Mouse (Mus musculus): ENCODE data around the gene Cachd1.

Gene Cachd1

DNA sequence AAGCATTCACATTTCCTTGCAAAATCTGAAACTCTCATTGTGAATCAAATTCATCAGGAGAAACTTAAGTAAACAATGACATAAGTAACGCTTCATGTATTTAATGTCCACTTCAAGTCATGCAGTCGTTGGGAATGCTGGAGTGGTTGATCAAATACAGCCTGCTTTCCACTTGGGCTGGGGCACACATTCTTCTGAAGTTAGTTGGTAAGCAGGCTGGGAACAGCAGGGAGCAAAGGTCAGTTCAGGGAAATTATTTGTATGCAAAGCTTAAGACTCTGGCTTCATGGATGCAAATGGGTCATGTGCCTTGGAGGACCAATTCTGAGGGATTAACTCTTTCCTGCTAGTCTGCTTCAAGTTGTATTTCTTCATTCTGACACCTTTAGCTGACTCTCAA, 16.7 kb downstream of the Cachd1 start:
- DNase-seq (ENCODE audit: low spot score), result no peak

DNA sequence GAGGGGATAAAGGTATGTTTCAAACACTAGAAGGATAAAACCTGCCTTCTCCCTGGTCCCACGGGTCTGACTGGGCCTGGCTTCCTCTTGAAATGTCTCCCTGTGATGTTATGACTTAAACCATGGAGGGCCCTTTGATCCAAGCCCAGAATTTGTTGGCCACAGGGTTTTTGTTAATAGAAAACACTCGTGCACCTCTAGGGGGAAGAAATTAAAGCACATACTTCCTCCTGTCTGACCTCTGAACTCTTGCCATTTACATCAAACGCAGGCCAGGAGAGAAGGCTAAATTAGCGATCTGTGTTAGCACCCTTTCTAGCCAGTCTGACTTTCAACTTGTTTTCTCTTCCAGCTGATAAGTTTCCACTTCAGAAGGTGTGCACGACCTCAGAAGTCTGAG, 19.0 kb downstream of the Cachd1 start:
- no peak for DNase-seq (ENCODE audit: low spot score)

DNA sequence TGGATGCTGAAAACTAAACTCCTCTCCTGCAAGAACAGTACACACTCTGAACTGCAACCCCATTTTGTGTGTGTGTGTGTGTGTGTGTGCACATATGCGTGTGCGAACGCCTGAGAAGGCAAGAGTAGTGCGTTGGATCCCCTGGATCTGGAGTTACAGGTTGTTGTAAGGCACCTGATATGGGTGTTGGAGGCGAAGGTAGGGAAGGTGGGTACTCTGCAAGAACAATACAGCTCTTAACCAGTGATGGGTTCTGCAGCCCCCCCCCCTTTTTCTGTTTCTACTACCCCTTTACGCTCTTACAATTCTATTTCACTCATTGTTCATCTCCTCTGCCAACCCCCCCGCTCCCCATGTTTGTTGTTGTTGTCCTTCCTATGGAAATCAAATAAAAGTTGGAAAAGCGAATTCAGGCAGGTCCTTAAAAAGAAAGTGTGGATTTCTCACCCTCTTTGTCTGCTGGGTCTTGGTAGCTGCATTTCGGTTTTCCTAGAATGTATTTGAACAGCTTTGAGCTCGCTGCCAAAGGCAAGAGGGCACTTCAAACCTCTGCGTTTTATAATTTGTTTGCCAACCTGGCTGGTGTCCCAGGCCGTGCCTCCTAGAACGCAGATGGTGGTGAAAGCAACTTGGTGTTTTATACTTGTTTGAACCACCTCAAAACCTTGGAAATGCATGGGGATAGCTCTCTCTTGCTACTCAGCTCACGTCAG, 24.4 kb downstream of the Cachd1 start:
- DNase-seq (ENCODE audit: low spot score), result no peak

DNA sequence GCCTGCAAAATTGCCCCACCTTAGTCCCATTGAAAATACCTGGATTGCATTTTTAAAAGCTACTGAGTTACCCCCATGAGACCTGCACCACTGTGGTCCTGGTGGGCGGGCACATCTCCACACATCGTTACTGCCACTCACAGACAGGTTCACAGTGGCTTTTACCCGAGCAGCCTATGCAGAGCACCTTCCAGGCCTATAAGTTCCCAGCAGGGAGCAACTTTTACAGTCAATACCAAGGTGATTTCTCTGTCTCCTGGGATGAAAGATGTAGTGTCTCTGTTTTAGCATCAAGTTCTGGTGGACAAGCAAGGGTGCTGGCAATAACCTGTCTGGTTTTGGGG, 24.9 kb downstream of the Cachd1 start:
- DNase-seq (ENCODE audit: low spot score), result no peak

DNA sequence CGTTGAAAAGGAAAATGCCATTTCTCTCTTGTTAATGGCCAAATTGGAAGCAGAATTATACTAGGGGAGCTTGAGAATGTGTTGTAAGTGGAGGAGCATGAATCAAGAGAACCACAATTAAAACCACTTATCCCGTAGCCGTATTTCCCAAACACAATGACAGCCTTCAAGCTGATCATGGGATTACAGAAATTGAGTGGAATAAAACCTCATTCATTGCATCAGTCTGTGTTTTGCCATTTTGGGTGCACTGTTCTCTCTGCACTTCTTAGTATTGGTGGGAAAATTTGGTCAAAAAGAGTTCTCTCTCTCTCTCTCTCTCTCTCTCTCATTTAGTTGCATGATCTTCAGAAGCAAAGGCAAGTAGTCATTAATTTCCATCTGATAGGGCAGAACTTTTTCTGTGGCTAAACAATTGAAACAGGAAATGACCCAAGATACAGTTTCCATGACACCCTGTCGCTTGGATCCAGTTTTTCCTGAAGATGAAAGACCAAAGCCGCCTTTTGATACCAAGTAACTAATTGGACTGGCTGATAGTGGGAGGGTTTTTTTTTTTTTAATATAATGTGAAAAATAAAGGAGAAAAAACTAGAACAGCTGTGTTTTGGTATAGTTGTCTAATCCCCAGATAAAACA, 34.7 kb downstream of the Cachd1 start:
- no peak for DNase-seq (ENCODE audit: low spot score)

DNA sequence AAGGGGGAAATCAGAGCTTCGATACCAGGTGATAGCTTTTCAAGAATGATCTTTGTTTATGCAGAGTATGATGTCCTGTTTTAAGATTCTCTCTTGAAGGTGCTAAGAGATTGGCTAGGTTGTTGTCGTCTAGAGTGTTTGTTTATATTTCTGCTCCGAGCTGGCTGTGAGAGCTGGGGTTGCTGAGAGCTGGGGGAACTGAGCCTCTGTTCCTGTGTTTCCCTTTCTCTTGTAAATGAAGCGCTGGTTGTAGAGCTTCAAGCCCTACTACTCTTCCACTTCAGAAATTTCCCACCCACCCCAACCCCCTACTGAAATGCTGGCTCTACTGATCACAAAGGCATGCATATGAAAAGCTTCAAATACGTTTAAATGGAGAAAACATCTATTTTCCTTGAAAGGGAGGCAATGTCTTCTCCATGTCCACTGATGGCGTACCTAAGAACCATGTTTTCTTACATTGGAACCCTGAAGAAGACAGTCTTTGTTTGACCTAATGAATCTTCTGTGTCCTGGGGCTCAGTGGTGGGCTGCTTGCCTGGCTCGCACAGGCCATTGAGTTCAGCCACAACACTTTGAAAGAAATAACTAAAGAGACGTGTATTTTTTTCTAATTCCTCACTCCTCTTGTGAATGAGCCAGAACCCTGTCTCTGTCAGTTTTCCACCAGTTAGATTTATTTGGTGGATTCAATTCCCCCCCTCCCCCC, 35.5 kb downstream of the Cachd1 start:
- no peak for DNase-seq (ENCODE audit: low spot score)

DNA sequence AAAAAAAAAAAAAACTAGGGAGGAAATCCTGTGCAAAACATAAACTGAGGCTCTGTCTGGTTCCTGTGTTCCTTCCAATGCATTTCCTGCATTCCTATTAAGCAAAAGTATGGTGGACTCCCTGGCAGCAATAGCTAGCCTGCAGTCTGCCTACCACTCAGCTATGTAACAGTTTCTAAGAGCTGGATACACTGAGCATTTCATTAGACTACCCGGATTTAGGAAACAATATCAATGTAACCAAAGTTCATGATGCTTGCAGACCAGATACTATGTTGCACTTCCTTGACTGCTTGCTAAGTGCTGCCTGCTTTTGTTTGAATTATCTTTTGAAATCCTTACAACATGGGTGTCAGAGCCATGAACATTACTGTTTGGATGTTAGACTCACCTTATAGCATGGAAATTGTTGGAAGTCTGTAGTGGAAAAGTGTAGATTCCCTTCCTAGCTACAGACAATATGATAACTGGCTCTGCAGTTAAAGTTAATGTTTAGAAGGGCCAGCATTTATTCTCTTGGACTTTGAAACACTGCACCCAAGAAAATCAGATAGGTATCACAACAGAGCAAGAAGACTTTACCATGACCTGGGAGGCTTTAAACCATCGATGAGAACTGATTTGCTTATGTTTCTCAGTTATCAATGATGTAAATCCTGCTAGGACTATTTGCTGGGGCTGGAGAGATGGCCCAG, 37.4 kb downstream of the Cachd1 start:
- DNase-seq (ENCODE audit: low spot score), result no peak

DNA sequence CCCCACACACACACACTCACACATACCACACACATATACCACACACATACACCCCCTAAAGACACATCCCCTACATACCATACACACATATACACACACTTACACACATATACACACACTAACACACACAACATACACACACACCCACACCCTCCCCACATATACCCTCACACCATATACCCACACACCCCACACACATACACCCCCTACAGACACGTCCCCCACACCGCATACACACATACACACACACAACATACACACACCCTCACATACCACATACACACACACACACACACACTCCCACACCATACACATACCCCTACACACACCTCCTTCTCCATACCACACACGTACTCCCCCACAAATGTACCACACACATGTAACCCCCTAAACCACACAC, 42.8 kb downstream of the Cachd1 start:
- no peak for DNase-seq (ENCODE audit: low spot score)

DNA sequence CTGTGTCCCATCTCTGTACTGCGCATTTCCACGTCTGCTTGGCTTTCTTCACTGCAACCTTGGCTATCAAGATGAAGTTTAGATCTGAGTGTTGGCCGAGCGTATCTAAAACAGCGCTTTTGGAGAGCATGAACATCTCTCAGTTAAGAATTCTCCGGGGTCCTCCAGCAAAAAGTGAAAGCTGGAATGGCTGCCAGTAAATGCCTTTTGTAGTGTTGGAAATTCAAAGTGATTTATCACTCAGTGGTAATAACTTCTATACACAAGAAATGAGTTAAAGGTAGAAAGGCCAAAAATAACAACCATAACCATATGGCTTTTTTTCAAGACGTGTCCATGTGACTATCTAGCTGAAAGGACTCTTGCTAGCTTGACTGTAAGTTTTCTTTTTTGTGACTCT, 46.1 kb downstream of the Cachd1 start:
- no peak for DNase-seq (ENCODE audit: low spot score)

DNA sequence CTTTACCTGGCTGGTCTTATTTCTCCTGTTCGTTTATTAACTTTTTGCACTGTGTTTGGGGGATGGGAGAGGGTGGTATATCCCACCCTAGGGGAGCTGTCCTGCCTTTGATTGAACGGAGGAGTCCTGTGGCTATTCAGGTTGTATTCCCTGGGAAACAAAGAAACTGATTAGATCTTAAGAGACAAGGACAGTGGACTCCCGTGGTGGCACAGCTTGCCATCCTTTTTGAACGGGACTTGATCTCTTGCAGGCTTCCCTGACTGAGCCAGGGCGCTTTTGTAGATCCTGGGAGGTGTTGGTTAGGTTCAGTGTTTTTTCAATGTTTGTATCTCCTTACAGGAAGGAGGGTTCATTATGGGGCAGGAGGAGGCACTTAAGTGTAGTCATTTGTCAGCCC, 50.9 kb downstream of the Cachd1 start:
- DNase-seq (ENCODE audit: low spot score), result no peak

DNA sequence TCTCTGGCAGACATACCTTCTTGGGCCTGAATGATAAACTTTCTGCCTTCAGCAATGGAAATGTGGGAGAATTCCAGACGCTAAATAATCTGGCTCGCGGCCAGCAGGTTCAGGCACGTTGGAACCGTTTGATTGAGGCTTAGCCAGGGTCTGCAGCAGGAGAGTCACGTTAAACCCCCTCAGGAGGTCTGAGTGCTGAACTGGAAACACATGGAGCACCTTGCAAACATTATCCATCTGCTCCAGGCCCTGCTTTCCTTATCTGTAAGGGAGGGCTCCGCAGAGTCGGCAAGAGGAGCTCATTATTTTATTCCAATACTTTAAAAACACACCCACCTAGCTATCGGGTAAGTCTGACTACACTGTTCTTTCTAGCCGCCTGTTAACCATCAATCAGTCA, 52.3 kb downstream of the Cachd1 start:
- no peak for DNase-seq (ENCODE audit: low spot score)

DNA sequence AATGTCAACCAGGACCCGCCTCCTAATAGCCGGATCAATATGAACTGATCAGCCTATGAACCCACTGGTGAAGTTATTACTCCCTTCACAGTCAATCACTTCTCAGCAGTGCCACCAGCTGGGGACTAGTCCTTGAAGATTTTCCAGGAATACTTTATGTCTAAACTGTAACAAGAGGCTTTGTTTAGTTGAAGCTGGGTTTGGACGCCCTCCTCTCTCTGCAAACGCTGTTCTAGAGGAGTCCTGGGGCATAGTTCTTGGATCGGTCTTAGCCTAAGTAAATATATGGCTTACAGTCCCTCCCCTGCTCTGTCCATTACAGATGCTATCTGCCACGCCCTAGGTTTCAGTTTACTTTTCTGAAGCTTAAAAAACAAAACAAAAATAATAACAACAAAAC, 60.7 kb downstream of the Cachd1 start:
- DNase-seq (ENCODE audit: low spot score), result no peak

DNA sequence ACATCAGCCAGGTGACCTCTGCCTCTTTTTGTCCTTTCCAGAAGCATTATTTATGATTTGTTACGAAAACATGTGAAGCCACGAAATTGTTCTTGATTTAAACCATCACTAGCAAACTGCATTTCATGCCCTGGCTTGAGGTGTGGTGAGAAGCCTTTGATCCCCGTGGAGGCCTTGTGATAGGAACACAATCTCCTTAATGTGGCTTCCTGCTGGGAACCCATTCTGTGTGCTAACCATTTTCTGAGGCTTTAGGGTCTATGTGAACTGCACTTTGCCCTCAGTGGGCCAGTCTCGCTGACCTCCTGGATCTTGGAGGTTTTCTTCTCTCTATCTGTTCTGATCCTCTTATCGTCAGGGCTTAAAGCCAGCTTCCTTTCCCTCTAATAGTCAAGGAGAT, 66.2 kb downstream of the Cachd1 start:
- no peak for DNase-seq (ENCODE audit: low spot score)

DNA sequence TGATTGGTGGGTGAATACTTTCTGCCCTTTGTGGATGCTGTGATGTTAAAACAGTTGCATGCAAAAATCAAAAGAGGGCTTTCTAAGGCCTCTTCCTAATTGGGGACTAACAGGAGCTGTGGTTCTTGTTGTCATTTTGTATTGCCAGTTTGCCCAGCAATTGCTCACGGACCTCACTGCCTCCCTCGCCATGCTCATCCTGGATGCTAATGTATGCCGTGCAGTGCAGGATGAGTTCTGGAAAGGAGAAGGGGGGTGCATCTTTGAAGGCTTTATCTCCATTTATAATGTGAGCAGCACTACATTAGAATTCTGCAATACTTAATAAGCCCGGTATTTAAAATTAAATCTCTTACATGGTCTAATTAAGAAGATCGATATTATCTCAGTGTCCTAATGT, 66.6 kb downstream of the Cachd1 start:
- DNase-seq (ENCODE audit: low spot score), result no peak

DNA sequence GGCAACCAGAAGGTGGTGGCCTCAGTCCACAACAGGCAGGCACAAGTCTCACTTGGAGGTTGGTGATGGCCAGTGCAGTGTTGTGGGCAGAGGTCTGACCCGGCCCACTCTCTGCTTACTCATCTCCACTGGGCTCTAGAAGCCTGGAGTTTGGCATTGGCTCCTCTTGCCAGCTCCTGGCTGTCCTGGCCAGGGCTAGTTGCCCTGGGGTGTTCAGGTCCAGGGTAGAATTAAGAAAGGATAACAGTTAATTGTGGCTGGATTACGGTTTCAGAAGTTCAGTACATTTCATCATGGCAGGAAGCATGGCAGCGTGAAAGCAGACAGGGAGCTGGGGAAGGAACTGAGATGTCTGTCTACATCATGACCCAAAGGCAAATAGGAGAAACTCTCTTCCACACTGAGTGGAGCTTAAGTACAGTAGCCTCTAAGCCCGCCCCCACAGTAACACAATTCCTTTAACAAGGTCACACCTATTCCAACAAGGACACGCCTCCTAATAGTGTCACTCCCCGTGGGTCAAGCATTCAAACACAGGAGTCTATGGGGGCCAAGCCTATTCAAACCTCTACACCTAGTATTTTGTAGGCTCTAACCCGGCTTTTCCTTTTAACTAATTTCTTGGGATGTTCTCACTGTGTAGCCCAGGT, 74.5 kb downstream of the Cachd1 start:
- DNase-seq (ENCODE audit: low spot score), result no peak

DNA sequence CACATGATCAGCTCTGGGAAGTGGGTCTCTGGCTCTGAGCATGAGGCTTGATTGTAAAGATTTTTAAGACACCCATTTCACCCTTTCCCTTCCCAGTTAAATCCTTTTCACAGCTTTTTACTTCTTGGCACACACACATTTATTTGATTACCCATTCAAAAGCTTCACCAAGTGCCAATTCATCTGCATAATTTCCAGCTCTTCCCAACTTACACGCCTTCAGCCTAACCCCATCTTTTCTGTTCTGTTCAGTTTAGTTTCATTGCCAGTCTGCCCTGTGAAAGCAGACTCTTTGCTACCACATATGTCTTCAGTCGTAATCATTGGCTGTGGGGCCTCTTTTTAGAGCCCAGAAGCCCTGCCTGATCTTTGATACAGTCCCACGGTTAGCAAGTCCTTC, 76.0 kb downstream of the Cachd1 start:
- DNase-seq (ENCODE audit: low spot score), result no peak

DNA sequence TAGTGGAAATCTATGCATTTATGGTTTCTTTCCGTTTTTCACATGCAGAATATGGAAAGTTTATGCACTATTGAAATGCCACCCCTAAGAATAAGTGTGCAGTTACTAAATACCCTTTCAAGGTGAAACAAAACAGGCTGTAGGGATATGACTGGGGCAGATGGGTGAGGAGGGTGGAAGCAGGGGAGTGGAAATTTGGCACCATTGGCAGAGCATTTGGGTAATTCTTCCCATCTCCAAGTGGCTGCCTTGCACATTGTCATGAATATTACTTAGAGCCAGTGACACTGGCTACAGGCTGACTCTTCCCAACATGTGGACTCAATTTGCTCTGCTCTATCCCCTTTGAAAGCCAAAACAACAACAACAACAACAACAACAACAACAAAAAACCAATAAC, 77.0 kb downstream of the Cachd1 start:
- no peak for DNase-seq (ENCODE audit: low spot score)

DNA sequence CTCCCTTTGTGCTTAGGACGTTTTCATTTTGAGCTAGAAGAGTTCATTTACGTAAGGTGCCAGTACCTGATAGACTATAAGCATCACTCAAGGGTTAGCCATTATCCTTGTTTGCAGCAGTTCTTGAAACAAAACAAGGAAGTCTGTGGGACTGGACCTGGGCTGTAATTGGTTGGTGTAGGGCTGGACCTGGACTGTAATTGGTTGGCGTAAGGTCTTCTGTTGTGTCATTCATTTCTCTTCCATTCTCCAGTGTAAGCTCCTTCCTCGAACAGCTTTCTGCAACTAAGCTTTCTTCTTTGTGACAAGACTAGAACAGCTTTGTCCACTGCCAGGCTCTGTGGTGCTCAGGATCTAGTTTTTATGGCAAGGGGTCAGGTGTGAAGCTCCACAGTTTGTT, 78.9 kb downstream of the Cachd1 start:
- DNase-seq (ENCODE audit: low spot score), result no peak

DNA sequence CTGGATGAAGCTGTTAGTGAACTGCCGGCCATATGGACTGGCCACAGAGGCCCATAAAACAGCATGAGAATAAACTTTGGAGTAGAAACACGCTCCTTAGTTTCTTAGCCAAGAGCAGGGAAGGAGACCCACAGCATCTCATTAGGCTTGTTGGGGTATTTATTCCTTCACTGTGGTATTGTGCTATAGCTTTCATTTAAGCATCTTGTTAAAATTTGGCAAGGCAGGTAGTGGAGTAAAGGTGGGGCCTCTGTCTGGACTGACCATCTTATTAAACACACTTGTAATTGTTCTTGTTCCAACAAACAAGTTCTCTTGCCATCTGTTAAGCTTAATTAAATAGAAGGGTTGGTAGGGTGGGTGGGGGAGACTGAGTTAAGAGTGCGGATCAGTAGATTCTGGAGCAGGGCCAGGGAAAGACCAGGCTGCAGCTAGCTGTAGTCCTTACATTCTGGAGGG, 81.0 kb downstream of the Cachd1 start:
- no peak for DNase-seq (ENCODE audit: low spot score)

DNA sequence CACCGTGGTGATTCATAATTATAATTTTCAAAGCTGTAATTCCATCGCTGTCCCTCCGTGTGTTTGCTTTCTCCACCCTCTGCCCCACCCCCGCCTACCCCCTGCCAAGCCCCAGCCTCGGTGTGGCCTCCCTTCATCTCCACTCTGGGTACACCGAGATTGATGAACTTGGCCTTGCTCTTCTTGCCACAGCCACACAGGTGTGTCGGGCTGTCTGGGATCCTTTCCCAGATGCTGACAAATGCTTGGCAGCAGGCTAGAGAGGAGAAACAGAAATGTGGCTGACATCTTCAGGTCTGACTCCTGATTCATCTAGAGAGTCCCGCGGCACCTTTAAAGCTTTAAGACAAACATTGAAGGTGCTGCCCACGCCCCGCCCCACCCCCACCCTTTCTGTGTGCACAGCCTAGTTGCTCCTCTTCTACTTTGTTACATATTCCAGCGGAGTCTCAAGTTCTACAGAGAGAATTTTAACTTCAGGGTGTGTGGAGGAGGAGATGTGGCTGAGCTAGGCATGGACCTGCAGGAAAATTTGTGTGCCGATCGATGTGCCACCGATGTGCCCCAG, 87.5 kb downstream of the Cachd1 start:
- no peak for DNase-seq (ENCODE audit: low spot score)

DNA sequence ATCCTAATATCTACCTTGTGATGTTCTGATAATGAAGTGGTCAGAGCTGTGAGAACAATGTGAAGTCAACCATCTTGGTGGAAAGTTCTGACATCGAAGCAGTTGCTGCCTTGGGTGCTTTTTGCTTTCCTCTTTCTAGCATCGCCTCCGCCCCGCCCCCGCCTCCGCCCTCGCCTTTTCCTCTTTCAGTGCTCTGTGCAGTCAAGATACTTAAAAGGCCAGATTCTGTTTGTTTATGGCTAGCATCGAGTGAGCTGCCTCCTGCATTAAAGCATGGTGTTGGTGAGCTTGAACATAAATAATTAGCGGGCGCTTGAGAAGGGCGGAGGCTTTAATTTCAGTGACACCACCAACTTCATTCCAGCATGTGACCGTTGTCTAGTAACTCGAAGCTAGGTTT, 88.9 kb downstream of the Cachd1 start:
- no peak for DNase-seq (ENCODE audit: low spot score)
